Mouse (Mus musculus) monocyte, adult 2 months (primary cell): ENCODE measurements around the gene Scgb1a1.
A peak's percentile ranks its signal among the peaks of the same experiment; 100 is the strongest.
"Not testable (repeated sequence)": the region's sequence is repeated elsewhere in the genome, so short reads cannot be mapped to it uniquely, and the experiment has no call there.

Experiments used
- DNase-seq, 2 experiments: peaks; one replicate each; pipeline ENCODE4 v3.0.0; 2022; ENCODE audit warnings: low spot score in 2 of 2, low read depth in 1 of 2

The Scgb1a1 gene

DNA sequence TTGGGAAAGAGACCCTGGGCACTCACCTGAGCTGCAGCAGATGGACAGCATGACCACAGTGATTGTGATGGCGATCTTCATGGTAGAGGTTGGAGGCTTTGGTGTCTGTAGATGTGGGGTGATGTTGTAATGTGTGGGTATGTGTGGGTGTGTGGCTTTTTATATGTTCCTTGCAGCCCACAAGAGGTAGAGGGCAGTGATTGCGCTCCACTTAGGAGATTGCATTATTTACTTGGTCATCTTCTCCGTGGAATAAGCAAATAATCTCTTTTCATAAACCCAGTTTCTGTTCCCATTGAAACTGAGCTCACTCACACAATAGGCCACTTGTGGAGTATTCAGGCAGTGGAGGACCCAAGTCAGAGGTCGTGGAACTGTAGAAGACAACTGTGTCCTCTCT lies at the start of gene Scgb1a1:
Scgb1a1 (minus strand) TSS at position 138 of the 400 bp plus-strand sequence.
- DNase-seq, result no peak

DNA sequence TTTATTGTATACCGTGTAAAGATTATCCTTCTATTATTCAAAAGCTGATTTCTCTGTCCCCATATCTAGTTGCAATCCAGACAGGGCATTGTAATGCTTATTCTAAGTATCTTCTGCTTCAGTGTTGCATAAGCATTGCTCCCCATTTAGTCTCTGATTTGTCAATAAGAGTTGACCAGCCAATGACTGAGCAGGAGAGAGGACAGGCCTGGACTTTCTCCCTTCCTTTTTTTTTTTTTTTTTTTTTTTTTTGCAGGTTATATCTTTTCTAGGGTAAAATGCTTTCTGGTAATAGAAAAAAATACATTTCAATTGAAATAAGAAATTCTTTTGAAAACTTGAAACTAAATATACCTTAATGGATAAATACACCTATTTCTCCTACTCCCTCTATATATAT lies 49.4 kb upstream of the Scgb1a1 start:
- no peak for DNase-seq

- peak; percentile 72 to 79 for DNase-seq
Observed at GRCm38 (mm10) chr19:9135512-9136331, 48.0 kb upstream of the Scgb1a1 start, which contains the start of gene Asrgl1. TSS of gene Asrgl1 (minus strand) at chr19:9135636.

DNA sequence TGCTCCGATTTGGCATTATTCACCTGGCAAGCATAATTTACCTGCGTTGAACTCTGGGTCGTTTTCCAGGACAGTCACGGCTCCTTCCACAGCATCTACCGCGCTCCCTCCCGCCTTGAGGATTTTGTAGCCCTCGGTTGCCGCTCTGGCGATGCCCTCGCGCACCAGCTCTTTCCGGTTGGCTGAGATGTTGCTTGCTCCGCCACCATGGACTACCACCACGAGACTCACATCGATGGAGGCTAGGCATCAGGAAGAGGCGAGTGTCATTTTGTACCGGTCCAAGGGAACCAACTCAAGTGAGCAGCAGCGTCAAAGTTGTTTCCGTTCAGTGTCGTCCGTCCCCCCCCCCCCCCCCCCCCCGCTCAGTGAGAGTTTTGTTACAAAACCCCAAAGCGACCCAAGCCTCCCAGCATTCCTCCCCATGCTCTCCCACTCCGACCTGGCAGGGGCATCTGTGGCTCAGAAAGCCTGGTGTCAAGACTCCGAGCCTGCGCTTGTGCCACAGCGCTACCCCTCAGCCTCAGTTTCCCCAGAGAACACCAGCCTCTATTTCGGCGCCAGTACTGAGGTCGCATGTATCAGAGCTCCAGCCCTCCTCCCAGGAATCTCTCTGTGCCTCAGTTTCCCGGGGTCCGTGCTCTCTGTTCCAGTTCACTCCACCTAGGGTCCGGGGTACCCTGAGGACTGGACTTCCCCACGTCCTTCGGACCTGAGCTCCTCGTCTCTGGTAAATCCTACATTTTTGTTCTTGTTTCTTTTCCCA lies 47.2 kb upstream of the Scgb1a1 start:
- no peak for DNase-seq

DNA sequence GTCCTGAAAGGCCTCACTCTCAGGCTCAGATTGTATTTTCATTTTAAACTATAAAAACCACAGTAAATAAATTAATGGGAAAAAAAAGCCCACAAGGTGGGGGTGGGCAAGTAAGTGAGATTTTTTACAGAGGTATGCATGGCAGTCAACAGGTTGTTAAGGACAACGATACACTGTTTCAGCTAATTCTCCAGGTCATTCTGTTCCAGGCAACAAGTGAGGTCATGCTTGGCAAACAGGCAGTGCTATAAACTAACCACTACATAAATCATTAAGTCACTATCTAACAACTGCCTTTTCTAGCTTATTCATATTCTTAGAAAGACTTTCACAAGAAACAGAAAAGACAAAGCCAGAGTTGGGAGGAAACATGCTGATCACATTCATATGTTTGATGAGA lies 42.2 kb upstream of the Scgb1a1 start:
- DNase-seq, result no peak

- no peak for DNase-seq
Observed at GRCm38 (mm10) chr19:9128499-9129194, 40.9 kb upstream of the Scgb1a1 start.

- DNase-seq, result not testable (repeated sequence)
Observed at GRCm38 (mm10) chr19:9123986-9124385, 36.2 kb upstream of the Scgb1a1 start.

DNA sequence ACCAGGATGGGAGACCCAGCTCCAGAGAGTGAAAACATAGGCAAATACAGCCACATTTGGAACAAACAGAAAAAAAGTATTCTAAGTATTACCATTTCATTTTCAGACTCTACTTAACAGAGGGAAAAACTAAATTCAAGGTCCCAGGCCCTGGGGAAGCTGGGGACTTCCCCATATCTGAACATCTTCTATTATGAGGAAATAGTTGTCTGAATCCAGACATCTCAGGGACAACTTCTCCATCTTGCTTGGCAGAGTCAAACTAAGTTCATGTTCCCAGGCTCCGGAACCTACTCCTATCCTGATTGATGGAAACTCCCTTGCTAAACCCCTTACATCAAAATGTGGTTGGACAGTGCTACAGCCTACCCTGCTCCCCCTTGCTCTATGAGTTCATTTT lies 34.6 kb upstream of the Scgb1a1 start:
- peak in 1 of 2 experiments; percentile 40 for DNase-seq

DNA sequence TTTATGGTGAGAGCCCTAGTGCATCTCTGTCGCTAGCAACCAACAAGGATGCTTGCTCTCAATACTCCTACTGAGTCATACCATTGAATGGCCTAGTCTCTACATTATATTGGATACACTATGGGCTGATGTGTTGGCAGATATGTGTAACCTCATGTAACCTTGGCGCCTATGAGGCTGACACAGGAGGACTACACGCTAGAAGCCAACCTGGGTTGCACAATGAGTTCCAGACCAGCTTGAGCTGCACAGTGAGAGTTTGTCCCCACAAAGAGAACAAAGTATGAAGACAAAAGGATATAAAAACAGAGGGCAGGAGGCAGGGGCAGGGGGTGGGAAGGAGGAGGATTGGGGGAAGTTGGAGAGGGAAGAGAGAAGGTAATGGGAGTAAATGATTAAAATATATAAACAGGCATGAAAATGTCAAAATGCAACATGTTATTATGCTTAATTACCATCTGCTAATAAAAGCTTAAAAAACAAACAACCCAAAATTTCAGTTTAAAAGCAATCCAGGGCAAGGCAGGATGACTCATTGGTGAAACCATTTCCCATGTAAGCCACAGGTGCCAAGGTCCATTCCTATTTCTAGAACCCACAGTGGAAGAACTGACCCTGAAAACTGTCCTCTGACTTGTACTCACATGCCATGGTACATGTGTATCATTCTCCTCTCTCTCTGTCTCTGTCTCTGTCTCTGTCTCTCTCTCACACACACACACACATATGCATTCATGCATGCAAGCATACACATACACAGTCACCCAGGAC lies 32.1 kb upstream of the Scgb1a1 start:
- no peak for DNase-seq

GRCm38 (mm10) chr19:9117275-9117674 lies 29.5 kb upstream of the Scgb1a1 start:
- DNase-seq, result no peak

DNA sequence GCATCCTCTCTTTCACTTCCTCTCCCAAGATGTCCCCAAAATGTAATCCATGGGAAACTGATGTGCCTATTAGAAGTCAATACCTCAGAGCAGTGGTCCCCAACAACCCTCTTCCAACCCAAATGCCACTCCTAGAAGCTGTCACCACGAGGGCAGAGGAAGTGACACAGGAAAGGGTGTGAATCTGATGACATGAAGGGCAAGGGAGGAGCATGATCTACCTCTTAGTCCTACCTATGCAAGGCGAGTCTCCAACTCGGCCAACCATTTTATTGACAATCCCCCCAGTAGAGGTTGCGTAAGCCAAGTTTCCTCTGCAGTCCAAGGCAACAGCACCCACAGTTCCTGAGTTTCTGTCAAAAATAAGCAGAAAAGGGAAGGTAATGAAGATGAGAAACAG lies 28.5 kb upstream of the Scgb1a1 start:
- no peak for DNase-seq

DNA sequence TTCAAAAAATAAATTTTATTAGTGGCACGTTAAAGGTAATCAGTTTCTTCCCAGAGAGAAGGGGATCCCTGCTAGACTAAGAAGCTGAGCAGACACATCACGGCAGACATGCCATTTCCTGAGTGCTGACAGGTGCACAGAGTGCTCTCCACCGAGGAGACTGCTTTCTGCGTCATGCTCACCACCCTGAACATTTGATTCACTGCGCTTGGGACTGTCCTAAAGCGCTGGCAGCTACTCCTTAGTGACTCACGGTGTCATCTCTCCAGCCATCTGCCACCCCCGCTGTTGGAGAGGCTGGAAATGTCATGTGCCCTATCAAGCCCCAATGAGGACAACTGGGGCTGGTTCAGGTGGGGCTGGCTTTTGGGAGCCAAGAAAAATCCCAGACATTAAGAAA lies 24.3 kb upstream of the Scgb1a1 start:
- DNase-seq, result no peak

DNA sequence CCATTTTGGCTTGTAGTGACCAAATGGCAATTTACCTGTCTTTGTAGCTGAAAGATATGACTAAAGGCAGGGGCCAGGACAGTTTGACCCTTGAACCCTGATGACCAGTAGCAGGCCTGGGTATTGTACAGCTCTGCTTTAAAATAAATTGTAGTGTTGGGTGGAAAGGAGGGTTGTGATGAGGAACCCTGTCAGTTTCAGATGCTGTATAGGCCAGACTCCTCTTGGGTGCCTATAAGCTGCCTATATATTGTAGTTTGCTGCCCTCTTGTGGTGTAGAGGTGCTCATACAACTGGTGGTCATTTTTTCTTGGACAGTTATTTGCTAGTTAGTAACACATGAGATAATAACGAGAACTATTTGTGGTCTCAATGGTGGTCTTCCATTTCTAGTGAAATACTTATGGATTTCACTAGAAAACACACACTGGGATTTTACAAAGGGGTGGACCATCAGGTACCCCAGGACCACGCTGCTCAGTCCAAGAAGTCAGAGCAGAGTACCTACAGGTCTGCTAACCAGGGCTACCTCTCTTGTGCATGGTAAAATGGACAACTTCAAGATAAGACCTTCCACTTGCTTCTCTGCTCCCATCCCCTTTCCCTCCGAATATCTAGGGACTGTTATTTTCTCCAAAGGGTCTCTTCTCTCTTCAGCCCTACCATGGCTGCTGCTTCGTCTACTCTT lies 22.6 kb upstream of the Scgb1a1 start:
- DNase-seq, result peak in 1 of 2 experiments; percentile 20

GRCm38 (mm10) chr19:9108536-9108935 lies 20.8 kb upstream of the Scgb1a1 start:
- no peak for DNase-seq

DNA sequence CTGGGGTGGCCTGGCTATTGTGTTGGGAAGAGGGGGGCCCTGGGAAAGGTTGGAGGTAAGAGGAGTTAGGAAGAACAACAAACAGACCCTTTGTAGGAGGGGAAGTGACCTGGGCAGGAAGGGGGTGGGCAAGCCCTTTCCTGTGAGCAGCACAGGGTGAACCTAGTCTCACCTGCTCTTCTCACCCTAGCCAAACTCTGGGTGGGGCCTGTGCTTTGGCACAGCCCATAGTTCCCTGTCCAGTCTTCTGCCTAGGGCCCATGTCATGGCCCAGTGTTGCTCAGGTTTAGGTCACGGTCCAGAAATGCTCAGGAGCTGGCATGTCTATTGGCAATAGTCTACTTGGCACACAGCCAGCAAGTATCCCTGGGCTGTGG lies 19.6 kb upstream of the Scgb1a1 start:
- DNase-seq, result no peak

DNA sequence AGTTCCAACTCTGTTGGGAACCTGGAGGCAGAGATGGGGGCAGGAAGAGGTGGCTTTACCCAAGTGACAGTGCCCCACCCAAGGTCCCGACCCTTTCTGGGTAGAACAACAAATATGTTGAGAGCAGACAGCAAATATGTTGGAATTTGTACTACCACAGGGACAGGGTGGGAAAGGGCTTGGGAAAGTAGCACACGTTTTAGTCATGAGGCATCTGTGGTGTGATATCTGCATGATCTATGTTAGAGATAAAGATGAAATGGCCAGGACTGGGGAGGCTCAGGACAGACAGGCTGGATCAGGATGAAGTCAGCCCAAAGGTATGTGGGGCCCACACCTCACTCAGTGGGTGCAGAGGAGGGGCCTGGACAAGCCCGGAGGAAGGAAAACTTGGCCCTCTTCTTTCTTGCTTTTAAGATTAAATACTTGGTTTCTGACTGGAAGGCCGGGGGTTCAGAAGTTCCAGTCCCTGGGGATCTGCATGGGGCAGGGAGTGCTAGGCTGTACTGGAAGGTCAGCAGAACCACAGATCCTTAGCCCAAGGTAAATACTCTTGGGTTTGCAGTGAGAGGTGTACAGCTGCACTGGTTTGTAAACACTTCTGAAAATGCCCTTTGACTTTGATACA lies 19.1 kb upstream of the Scgb1a1 start:
- no peak for DNase-seq

DNA sequence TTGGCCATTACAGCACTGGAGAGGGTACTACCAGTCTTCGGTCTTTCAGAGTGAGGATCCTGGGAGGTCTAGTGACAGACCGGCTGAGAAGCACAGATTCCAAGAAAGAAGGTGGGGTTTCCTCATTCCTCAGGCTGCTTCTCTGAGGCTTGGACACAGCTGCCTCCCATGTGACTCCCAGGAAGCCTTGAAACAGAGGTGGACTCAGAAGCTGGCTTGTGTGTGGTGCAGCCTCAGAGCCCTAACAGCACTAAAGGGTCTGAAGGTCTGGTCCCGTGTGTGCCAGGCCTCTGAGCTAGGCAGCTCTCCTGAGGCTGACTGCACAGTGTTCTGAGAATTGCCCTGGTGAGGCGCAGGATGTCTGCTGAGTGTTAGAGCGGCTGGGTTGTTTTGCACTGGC lies 18.3 kb upstream of the Scgb1a1 start:
- no peak for DNase-seq

DNA sequence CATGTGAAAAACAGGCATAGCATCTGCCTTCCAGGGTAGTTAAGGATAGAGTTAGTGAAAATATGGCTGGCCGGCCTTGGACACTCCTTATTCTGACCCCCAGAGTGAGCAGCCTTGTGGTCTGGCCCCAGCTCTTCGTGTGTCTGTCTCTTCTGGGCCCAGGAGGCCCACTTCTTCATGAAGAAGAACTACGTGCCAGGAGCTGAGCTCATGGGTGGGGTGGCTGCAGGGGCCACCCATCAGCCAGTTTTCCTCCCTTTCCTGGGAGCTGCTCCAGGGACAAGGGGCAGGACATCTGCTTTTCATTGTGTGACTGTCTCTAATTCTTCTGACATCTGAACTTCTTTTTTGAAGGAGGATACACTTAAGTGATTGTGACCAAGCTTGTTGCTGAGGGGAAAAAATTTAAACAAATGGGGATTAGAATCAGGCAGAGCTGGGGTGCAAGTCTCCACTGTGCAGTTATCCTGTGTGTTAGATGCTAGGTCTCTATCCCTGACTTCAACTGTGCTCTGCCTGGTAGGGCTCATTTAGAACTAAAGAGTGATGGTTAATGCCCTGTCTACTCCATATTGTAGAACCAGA lies 17.4 kb upstream of the Scgb1a1 start:
- no peak for DNase-seq

- DNase-seq, result no peak
Observed at GRCm38 (mm10) chr19:9103986-9104385, 16.2 kb upstream of the Scgb1a1 start.

DNA sequence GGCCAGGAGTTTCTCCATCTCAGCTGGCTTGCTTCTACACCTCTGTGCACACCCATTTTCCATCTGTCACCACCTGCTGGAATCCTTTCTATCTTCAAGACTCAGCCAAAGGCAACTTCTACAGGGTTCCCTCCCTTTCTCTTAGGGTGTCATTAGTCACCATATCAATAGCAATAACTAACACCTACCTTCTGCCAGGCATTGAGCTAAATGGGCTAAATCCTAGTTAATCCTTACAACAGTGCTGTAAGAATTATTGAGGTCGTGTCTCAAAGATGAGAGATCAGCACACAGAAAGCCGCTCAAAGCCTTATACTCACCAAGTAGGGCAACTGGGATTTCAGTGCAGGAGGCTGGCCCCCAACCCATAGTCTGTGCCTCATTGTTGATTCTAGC lies 13.3 kb upstream of the Scgb1a1 start:
- DNase-seq, result no peak
